Mouse (Mus musculus) urinary bladder, postnatal 0 days (tissue): ENCODE measurements around the gene Vwa3a. TPM values are rescaled to one million over a fixed set of nuclear protein-coding genes. Genes with fewer than 3 reads are reported as not detected.

Experiments
- polyA plus RNA-seq: library from polyadenylated mRNA; unstranded; fragments of >200 nt; fragmentation: Nextera tagmentation; extraction: Ambion mirVana; gene quantifications from 2 replicates; pipeline ENCODE4 v1.2.1, GENCODE M21; 2015

The Vwa3a gene
- polyA plus RNA-seq = 0.19 and 0.28 TPM in 2 replicates

DNA sequence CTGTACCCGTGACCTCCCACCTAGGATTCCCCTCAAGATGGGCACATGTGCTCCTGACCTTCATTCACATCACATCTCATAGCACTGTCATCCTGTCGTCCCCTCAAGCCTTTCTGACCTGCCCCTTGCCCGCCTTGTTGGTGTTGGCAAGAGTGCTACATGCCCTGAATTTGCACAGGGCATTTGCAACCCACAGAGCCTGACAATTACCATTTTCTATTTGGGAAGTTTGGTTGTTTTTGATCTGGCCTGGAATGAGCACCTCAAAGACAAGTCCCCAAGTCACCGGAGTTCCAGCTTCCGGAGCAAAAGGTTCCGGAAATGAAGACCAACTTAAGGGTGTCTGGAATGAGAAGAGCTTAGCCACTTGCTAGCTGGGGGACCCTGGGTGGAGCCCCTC lies at the start of gene Vwa3a:
Gene Vwa3a, plus strand, starts transcription at position 301 of the 400 bp plus-strand sequence.

GRCm38 (mm10) chr7:120811834-120812415 lies 72.8 kb downstream of the Vwa3a start, which contains the start of gene Gm5737:
Gene Gm5737 (plus strand): TSS chr7:120812365.

DNA sequence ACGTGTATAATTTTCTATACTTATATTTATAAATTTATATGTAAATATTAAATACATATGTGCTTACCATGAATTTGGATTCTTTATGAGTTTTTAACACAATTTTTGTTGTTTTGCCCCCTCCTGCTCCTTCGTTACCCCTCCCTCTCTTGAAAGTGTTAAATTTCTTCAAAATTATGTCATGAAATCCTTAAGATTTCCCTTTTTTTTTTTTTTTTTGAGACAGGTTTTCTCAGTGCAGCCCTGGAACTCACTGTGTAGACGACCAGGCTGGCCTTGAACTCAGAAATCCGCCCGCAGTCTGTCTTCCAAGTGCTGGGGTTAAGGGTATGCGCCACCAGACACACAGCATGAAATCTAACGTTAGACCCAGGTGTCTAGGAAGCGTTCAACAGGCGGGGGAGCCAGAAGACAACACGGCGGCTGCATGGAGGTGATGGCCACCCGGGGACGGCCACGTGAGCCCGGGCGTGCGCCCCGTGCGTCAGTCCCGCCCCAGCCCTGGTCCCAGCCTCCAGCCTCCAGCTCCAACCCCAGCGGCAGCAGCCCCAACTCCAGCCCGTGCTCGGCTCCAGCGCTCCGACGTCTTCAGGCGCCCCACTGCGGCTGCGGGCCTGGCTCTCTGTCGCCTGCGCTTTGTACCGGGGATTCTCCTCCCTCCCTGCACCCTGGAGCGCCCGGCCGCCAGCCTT lies 103.4 kb downstream of the Vwa3a start, which contains the start of gene Eef2k:
Gene Eef2k, plus strand, starts transcription at position 487 of the 692 bp plus-strand sequence.

Other genes with a start within 250 kb of the Vwa3a start
- gene Uqcrc2, start 104.1 kb upstream of the Vwa3a start, polyA plus RNA-seq = 146 and 168 TPM in 2 replicates
- 0.12 and 0.23 TPM in 2 replicates for gene Pdzd9, start 69.0 kb upstream of the Vwa3a start, polyA plus RNA-seq
- 10.4 and 11.0 TPM in 2 replicates for gene Mosmo, start 61.7 kb upstream of the Vwa3a start, polyA plus RNA-seq
- not detected in 2 replicates for gene Gm5737, start 73.0 kb downstream of the Vwa3a start, polyA plus RNA-seq
- 67.5 and 82.6 TPM in 2 replicates for gene Eef2k, start 103.5 kb downstream of the Vwa3a start, polyA plus RNA-seq
- gene Polr3e, start 178.4 kb downstream of the Vwa3a start, polyA plus RNA-seq = 17.8 and 19.1 TPM in 2 replicates
- 16.9 and 21.1 TPM in 2 replicates for gene Cdr2, start 243.0 kb downstream of the Vwa3a start, polyA plus RNA-seq
- 0.59 and 0.92 TPM in 2 replicates for gene Mfsd13b, start 243.2 kb downstream of the Vwa3a start, polyA plus RNA-seq